Mouse (Mus musculus): ENCODE results near the gene Dcaf10.

DNA sequence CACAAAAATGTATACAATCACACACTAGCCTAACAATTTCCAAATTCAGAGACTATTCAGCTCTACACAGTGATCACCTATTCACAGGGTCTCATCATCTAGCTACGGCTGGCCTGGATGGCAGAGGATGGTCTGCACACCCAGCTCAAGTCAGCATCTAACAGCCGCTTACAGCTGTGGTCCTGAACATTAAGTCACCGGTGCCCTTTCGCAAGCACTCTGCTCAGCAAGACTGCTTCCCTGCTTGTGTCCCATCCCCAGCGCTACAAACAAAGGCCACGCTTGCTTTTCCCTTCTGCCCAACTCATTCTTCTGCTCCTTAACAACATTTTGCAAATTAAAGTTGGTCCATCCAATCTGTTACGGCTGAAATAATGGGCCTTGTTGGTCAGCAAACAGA lies 64.5 kb downstream of the Dcaf10 start:
- TF ChIP-seq CTCF (IDR thresholded peaks at IDR 0.05; ENCODE audit: insufficient read depth, low read length) (no peak), POLR2A (IDR thresholded peaks at IDR 0.05; ENCODE audit: borderline replicate concordance, extremely low read depth, low read depth, low read length) (no peak)

Measured in lung, adult 2 months (tissue).